Mouse (Mus musculus) kidney, embryonic 15.5 days (tissue): ENCODE data around the gene Mn1. TPM values are rescaled to one million over a fixed set of nuclear protein-coding genes. Genes with fewer than 3 reads are reported as not detected.
A peak's percentile ranks its signal among the peaks of the same experiment; 100 is the strongest.

Experiments
- ATAC-seq: fragments of 200-750 bp; cut with Nextera tagmentation; replicated peaks from 2 replicates; pipeline ENCODE4 v1.8.0; 2017; ENCODE audit warnings: moderate TSS enrichment; ENCODE audit not compliant: low FRiP score
- H3K27ac ChIP-seq: fragments of 300-500 bp; sonication (generic); 2 replicates; pipeline ENCODE4 v1.5.1; 2015; ENCODE audit warnings: mild to moderate bottlenecking, inconsistent platforms
- H3K27me3 ChIP-seq: fragments of 300-500 bp; sonication (generic); 2 replicates; pipeline ENCODE4 v1.6.1; 2015; ENCODE audit warnings: inconsistent platforms
- H3K36me3 ChIP-seq: fragments of 300-500 bp; sonication (generic); 2 replicates; pipeline ENCODE4 v1.6.1; 2015; ENCODE audit warnings: inconsistent platforms
- H3K4me1 ChIP-seq: fragments of 300-500 bp; sonication (generic); 2 replicates; pipeline ENCODE4 v1.6.1; 2015; ENCODE audit warnings: inconsistent platforms
- H3K4me2 ChIP-seq: fragments of 300-500 bp; sonication (generic); 2 replicates; pipeline ENCODE4 v1.6.1; 2015; ENCODE audit warnings: moderate library complexity, mild to moderate bottlenecking, inconsistent platforms
- H3K4me3 ChIP-seq: fragments of 300-500 bp; sonication (generic); replicated peaks from 2 replicates; pipeline ENCODE4 v1.5.1; 2015; ENCODE audit warnings: mild to moderate bottlenecking, inconsistent platforms
- H3K9ac ChIP-seq: fragments of 300-500 bp; sonication (generic); 2 replicates; pipeline ENCODE4 v1.6.1; 2015; ENCODE audit warnings: mild to moderate bottlenecking, inconsistent platforms
- H3K9me3 ChIP-seq: fragments of 300-500 bp; sonication (generic); replicated peaks from 2 replicates; pipeline ENCODE4 v1.6.1; 2016; ENCODE audit warnings: inconsistent platforms
- WGBS: fragments of 180-500 bp; shearing (Covaris S2); methylation state at CpG from one replicate; pipeline ENCODE4 v1.1.7; 2015; ENCODE audit warnings: mixed read lengths; 5-methylcytosine and 5-hydroxymethylcytosine counted together
- polyA plus RNA-seq: library from polyadenylated mRNA; unstranded; fragments of >200 nt; fragmentation: Nextera tagmentation; extraction: Ambion mirVana; gene quantifications from 2 replicates; pipeline ENCODE4 v1.2.1, GENCODE M21; 2015

The Mn1 gene
- polyA plus RNA-seq, 1 experiment from 2014 or later = 7.8 TPM

GRCm38 (mm10) chr5:111438821-111439220 is 21.7 kb downstream of the Mn1 start:
- 89% methylated on average over 8 of the region's 8 CpGs for WGBS
- H3K9me3 ChIP-seq = no peaks in the 10 kb centered on the region
- H3K36me3 ChIP-seq = no peaks in the 10 kb centered on the region
- no peak overlapping the region for H3K9ac ChIP-seq
- H3K27me3 ChIP-seq = peaks cover 24% of the 10 kb centered on the region
- H3K27ac ChIP-seq = no peak overlapping the region
- peaks cover 35% of the 10 kb centered on the region for H3K4me1 ChIP-seq
- ATAC-seq = no peak
- H3K4me3 ChIP-seq = no peak overlapping the region
- no peak overlapping the region for H3K4me2 ChIP-seq

DNA sequence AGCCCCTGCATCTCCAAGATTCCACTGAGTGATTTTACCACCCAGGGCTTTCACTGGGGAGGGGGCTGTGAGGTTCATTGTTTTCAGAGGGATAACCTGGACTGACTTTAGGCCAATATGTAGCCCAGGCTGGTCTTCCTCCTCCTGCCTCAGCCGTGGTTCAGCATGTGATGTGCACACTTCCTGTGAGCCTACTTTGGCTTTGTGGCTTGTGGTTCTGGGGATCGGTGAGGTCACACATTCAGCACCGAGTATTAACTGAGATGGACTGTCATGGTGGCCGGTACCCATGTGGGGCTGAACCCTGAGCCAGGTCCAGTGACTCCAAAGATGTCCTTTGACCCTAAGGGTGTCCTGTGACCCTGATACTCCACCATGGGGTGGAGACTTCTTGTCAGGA is 23.1 kb downstream of the Mn1 start:
- peaks cover 21% of the 10 kb centered on the region for H3K4me1 ChIP-seq
- H3K9ac ChIP-seq = no peak overlapping the region
- ATAC-seq = no peak
- H3K9me3 ChIP-seq = no peaks in the 10 kb centered on the region
- no peaks in the 10 kb centered on the region for H3K36me3 ChIP-seq
- H3K27me3 ChIP-seq = peaks cover 13% of the 10 kb centered on the region
- no peak overlapping the region for H3K4me2 ChIP-seq
- H3K27ac ChIP-seq = no peak overlapping the region
- 84% methylated on average over 4 of the region's 4 CpGs for WGBS
- H3K4me3 ChIP-seq = no peak overlapping the region

DNA sequence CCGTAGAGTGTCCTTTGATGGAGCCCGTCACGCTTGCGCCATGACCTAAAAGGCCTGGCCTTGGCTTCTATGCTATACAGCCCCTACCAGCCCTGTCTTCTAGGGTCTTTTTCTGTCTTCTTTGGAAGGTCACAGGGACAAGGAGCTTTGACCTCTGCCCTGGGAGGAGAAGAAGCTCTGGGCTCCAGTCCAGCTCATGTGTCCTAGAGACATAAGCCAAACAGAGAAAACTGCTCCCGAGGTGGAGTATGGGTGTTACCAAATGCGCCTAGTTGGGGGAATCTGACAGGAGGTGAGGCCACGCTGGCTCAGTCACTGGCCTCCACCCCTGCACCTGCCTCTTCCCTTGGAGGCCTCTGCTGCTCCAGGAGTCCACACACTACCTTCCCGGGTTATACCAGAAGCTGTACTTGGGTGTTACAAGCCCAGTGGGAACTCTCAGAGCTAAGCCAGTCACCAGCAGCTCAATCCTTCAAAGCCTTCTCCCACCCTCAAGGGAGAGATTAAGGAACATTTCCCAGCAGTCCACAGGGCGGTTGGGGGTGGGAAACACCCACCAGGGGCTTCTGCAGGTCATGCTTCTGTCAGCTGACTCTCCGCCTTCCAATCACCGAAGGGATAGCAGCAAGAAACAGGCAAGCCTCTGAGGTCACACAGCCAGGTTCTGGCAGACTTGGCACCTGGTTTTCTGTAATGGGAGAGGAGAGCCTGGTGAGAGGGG is 25.1 kb downstream of the Mn1 start:
- 65% methylated on average over 11 of the region's 11 CpGs for WGBS
- Histone ChIP-seq H3K9me3 (no peaks in the 10 kb centered on the region), H3K4me2 (no peak overlapping the region), H3K27me3 (no peaks in the 10 kb centered on the region), H3K27ac (no peak overlapping the region), H3K36me3 (no peaks in the 10 kb centered on the region), H3K4me1 (0 out of 2 replicates have a peak, but pooled peaks cover 8% of the 10 kb centered on the region), H3K4me3 (no peak overlapping the region), H3K9ac (no peak overlapping the region)
- no peak for ATAC-seq

DNA sequence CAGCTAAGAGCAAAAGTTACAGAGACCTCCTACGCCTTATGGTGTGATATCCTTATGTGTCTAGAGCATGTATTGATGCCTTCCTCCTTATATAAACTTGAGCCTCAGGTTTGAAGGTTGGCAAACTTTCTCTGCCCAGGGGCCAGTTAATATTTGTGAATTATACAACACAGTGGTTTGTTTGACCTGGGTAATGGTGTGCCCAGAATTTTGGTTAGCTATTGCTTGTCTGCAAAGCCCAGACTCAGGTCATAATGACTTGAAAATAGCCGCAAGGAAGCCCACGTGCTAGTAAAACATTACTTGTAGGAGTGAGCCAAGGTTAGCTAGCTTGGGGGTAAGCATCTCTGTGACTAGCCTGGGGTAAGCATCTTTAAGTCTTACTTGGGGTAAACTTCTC is 26.5 kb downstream of the Mn1 start:
- 0 out of 2 replicates have a peak, but pooled peaks cover 8% of the 10 kb centered on the region for H3K4me1 ChIP-seq
- no peak overlapping the region for H3K9ac ChIP-seq
- H3K36me3 ChIP-seq = no peaks in the 10 kb centered on the region
- H3K27me3 ChIP-seq = no peaks in the 10 kb centered on the region
- no peak overlapping the region for H3K4me3 ChIP-seq
- no peak overlapping the region for H3K27ac ChIP-seq
- 88% methylated on average over 3 of the region's 3 CpGs for WGBS
- H3K4me2 ChIP-seq = no peak overlapping the region
- H3K9me3 ChIP-seq = no peaks in the 10 kb centered on the region
- ATAC-seq = no peak

DNA sequence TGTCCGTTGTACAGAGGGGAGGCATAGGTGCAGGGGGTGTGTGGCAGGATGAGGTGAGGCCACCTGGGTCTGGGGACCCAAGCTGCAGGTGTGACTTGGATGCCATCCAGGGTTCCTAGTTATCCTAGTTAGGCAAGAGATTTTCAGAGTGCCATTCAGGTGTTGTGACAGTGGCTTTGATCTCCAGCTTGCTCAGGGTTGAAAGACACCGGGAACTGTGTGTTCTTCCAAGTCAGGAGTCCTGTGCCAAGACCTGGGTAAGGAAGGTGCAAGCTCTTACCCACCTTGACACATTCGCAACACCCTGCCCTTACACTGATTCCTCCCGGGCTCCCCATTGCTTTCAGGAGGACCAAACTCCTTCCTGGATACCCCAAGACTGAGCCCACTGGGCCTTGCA is 27.2 kb downstream of the Mn1 start:
- no peak overlapping the region for H3K27ac ChIP-seq
- 84% methylated on average over 4 of the region's 4 CpGs for WGBS
- no peak overlapping the region for H3K4me3 ChIP-seq
- no peak overlapping the region for H3K4me2 ChIP-seq
- H3K4me1 ChIP-seq = 0 out of 2 replicates have a peak, but pooled peaks cover 12% of the 10 kb centered on the region
- H3K27me3 ChIP-seq = no peaks in the 10 kb centered on the region
- no peaks in the 10 kb centered on the region for H3K36me3 ChIP-seq
- no peak for ATAC-seq
- no peaks in the 10 kb centered on the region for H3K9me3 ChIP-seq
- H3K9ac ChIP-seq = no peak overlapping the region

DNA sequence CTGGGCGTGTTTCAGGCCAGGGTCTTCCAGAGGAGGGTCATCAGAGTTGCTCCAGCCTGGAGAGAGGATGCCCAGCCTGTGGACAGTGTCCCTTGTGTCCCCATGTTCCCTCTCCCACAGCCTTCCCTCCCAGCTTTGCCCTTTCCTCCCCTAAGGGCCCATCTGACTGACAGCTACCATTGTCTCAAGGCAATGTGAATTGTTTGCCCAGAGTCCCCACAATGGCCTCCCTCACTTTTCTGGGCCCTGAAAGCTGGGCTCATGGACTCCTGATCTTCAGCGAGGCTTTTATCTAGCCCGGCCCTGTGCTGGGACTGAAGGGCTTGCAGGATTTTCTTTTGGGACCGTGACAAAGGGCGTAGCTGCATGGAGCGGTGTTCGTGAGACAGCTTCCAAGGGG is 29.5 kb downstream of the Mn1 start:
- Histone ChIP-seq H3K9ac (no peak overlapping the region), H3K27ac (no peak overlapping the region), H3K4me1 (0 out of 2 replicates have a peak, but pooled peaks cover 12% of the 10 kb centered on the region), H3K27me3 (0 out of 2 replicates have a peak, but pooled peaks cover 3% of the 10 kb centered on the region), H3K36me3 (no peaks in the 10 kb centered on the region), H3K9me3 (no peaks in the 10 kb centered on the region), H3K4me3 (no peak overlapping the region), H3K4me2 (no peak overlapping the region)
- WGBS = 84% methylated on average over 7 of the region's 7 CpGs
- ATAC-seq = no peak

GRCm38 (mm10) chr5:111449700-111450099 is 32.5 kb downstream of the Mn1 start:
- 72% methylated on average over 8 of the region's 8 CpGs for WGBS
- H3K27ac ChIP-seq = no peak overlapping the region
- H3K36me3 ChIP-seq = no peaks in the 10 kb centered on the region
- no peak overlapping the region for H3K9ac ChIP-seq
- 0 out of 2 replicates have a peak, but pooled peaks cover 3% of the 10 kb centered on the region for H3K27me3 ChIP-seq
- no peak overlapping the region for H3K4me3 ChIP-seq
- no peak for ATAC-seq
- no peaks in the 10 kb centered on the region for H3K9me3 ChIP-seq
- no peak overlapping the region for H3K4me2 ChIP-seq
- H3K4me1 ChIP-seq = 0 out of 2 replicates have a peak, but pooled peaks cover 3% of the 10 kb centered on the region

DNA sequence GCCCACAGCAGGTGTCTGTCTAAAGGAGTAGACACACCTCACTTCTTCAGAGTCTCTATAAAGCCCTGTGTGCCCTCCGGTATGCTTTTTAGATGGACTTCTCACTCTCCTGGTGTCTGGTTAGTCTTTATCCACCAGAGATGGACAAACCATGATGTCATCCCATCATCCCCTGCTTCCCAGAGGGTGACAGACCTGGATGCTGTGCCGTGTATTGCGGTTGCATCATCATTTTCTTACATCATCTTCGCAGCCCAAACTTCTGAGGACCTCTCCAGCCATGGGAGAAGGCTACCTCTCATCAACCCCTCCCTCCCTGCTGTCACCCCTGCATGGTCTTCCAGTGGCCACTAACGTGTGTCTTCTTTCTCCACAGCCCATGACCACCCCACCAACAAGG is 37.1 kb downstream of the Mn1 start:
- 87% methylated on average over 5 of the region's 5 CpGs for whole genome bisulfite sequencing

GRCm38 (mm10) chr5:111454876-111455275 is 37.7 kb downstream of the Mn1 start:
- Histone ChIP-seq H3K9ac (no peak overlapping the region), H3K36me3 (0 out of 2 replicates have a peak, but pooled peaks cover 5% of the 10 kb centered on the region), H3K27me3 (0 out of 2 replicates have a peak, but pooled peaks cover 2% of the 10 kb centered on the region), H3K4me2 (no peak overlapping the region), H3K27ac (no peak overlapping the region), H3K4me1 (peaks cover 7% of the 10 kb centered on the region), H3K4me3 (no peak overlapping the region), H3K9me3 (no peaks in the 10 kb centered on the region)
- 73% methylated on average over 6 of the region's 6 CpGs for WGBS
- ATAC-seq = no peak

More for the DNA sequence above, 37.1 kb downstream of the Mn1 start:
- ATAC-seq = no peak
- no peak overlapping the region for H3K4me2 ChIP-seq
- H3K4me1 ChIP-seq = peaks cover 7% of the 10 kb centered on the region
- H3K9me3 ChIP-seq = no peaks in the 10 kb centered on the region
- H3K27ac ChIP-seq = no peak overlapping the region
- H3K27me3 ChIP-seq = 0 out of 2 replicates have a peak, but pooled peaks cover 3% of the 10 kb centered on the region
- no peak overlapping the region for H3K9ac ChIP-seq
- 0 out of 2 replicates have a peak, but pooled peaks cover 5% of the 10 kb centered on the region for H3K36me3 ChIP-seq
- no peak overlapping the region for H3K4me3 ChIP-seq

DNA sequence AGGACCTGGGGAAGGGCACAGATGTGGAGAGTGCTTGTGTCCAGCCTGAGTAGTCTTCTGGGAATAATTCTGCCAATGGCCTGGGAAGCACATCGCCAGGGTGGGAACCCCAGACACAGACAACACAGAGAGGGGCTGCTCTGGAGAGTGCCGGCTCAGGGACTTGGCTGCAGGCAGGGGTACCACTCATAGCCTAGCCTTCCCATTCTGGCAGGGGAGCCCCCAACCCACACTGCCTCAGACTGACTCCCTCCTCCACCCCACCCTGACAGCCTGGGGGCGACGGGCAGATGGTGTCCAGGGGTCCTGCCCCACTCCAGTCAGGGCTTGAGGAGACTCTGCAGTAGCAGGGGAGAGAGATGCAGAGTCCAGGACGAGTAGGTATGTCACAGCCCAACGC is 41.5 kb downstream of the Mn1 start:
- ATAC-seq = no peak
- WGBS = 77% methylated on average over 6 of the region's 6 CpGs
- no peak overlapping the region for H3K9ac ChIP-seq

DNA sequence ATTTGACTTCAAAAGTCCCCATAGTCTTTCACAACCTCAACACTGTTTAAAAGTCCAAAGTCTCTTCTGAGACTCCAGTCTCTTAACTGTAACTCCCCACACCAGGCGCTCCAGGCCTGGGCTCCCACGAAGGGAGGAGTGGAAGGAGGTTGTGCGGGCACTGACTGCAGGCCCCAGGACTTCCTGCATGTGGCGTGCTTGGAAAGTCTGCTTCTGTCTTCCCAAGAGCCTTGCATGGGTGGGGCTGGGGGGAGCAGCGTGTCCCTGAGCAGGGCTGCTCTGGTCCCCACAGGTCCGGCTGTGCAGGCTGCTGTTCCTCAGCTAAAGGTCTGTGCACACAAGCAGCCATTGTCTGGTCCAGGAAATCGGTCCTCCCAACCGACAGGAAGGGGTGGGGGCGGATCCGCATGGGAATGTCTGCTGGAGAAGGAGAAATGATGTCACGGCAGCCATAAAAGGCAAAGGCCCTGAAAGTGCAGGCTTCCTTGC is 48.7 kb downstream of the Mn1 start:
- Histone ChIP-seq H3K36me3 (no peaks in the 10 kb centered on the region), H3K4me1 (peaks cover 9% of the 10 kb centered on the region; the same call in 1 of the 2 replicates), H3K4me2 (no peak overlapping the region), H3K9me3 (no peaks in the 10 kb centered on the region), H3K9ac (no peak overlapping the region), H3K27ac (peak overlapping the region; percentile 11; the same call in 1 of the 2 replicates), H3K4me3 (no peak overlapping the region), H3K27me3 (no peaks in the 10 kb centered on the region)
- ATAC-seq = peak; percentile 79
- 49% methylated on average over 11 of the region's 11 CpGs for WGBS

More for the DNA sequence above, 41.5 kb downstream of the Mn1 start:
- Histone ChIP-seq H3K4me2 (no peak overlapping the region), H3K27ac (no peak overlapping the region), H3K4me1 (peaks cover 11% of the 10 kb centered on the region), H3K4me3 (no peak overlapping the region), H3K9me3 (no peaks in the 10 kb centered on the region), H3K27me3 (no peaks in the 10 kb centered on the region), H3K36me3 (0 out of 2 replicates have a peak, but pooled peaks cover 5% of the 10 kb centered on the region)

- Histone ChIP-seq H3K4me2 (no peak overlapping the region), H3K9ac (no peak overlapping the region), H3K4me1 (peaks cover 8% of the 10 kb centered on the region; the same call in 1 of the 2 replicates), H3K27ac (0 out of 2 replicates have a peak overlapping the region, but pooled peaks have one; percentile 16), H3K9me3 (no peaks in the 10 kb centered on the region), H3K36me3 (no peaks in the 10 kb centered on the region), H3K27me3 (0 out of 2 replicates have a peak, but pooled peaks cover 3% of the 10 kb centered on the region), H3K4me3 (no peak overlapping the region)
- 66% methylated on average over 9 of the region's 9 CpGs for WGBS
- no peak for ATAC-seq
Observed at GRCm38 (mm10) chr5:111466429-111466828, 49.3 kb downstream of the Mn1 start.
